Mouse (Mus musculus) lung, embryonic 14.5 days (tissue): Measurements from ENCODE around the gene Wnt4. TPM values are rescaled to one million over a fixed set of nuclear protein-coding genes. Genes with fewer than 3 reads are reported as not detected.
A peak's percentile ranks its signal among the peaks of the same experiment; 100 is the strongest.

Source experiments
- ATAC-seq: fragments of 200-750 bp; cut with Nextera tagmentation; 2 replicates; pipeline ENCODE4 v1.8.0; 2017; ENCODE audit warnings: mild to moderate bottlenecking, moderate TSS enrichment, moderate library complexity; ENCODE audit not compliant: insufficient read depth
- DNase-seq: peaks from one replicate; pipeline ENCODE4 v3.0.0-alpha.2; 2015
- H3K27ac ChIP-seq: fragments of 300-500 bp; sonication (generic); 2 replicates; pipeline ENCODE4 v1.5.1; 2014; ENCODE audit warnings: low read depth, mild to moderate bottlenecking, moderate library complexity
- H3K27me3 ChIP-seq: fragments of 300-500 bp; sonication (generic); 2 replicates; pipeline ENCODE4 v1.6.1; 2014; ENCODE audit warnings: low read length, control low read depth; ENCODE audit not compliant: insufficient read depth
- H3K36me3 ChIP-seq: fragments of 300-500 bp; sonication (generic); 2 replicates; pipeline ENCODE4 v1.6.1; 2014; ENCODE audit warnings: control low read depth; ENCODE audit not compliant: insufficient read depth
- H3K4me1 ChIP-seq: fragments of 300-500 bp; sonication (generic); 2 replicates; pipeline ENCODE4 v1.6.1; 2014; ENCODE audit warnings: antibody characterized with exemption, control low read depth; ENCODE audit not compliant: insufficient read depth
- H3K4me2 ChIP-seq: fragments of 300-500 bp; sonication (generic); 2 replicates; pipeline ENCODE4 v1.6.1; 2014; ENCODE audit warnings: mild to moderate bottlenecking
- H3K4me3 ChIP-seq: fragments of 300-500 bp; sonication (generic); 2 replicates; pipeline ENCODE4 v1.5.1; 2014; ENCODE audit warnings: low read depth, low read length
- H3K9ac ChIP-seq: fragments of 300-500 bp; sonication (generic); 2 replicates; pipeline ENCODE4 v1.6.1; 2014
- H3K9me3 ChIP-seq: fragments of 300-500 bp; sonication (generic); 2 replicates; pipeline ENCODE4 v1.6.1; 2016; ENCODE audit warnings: low read depth, low read length, control low read depth
- CTCF ChIP-seq: IDR thresholded peaks from 2 replicates; pipeline ENCODE4 v1.5.1; 2016; ENCODE audit warnings: antibody characterized with exemption, low read depth
- WGBS: fragments of 180-500 bp; shearing (Covaris S2); extraction: QIAGEN DNeasy Blood & Tissue Kit; methylation state at CpG from one replicate; pipeline ENCODE4 v1.1.7; 2014; 5-methylcytosine and 5-hydroxymethylcytosine counted together
- polyA plus RNA-seq: library from polyadenylated mRNA; unstranded; fragments of >200 nt; fragmentation: Nextera tagmentation; extraction: Ambion mirVana; gene quantifications from 2 replicates; pipeline ENCODE4 v1.2.1, GENCODE M21; 2014

Wnt4 gene
- polyA plus RNA-seq, 1 experiment from 2014 or later: 1.3 TPM

DNA sequence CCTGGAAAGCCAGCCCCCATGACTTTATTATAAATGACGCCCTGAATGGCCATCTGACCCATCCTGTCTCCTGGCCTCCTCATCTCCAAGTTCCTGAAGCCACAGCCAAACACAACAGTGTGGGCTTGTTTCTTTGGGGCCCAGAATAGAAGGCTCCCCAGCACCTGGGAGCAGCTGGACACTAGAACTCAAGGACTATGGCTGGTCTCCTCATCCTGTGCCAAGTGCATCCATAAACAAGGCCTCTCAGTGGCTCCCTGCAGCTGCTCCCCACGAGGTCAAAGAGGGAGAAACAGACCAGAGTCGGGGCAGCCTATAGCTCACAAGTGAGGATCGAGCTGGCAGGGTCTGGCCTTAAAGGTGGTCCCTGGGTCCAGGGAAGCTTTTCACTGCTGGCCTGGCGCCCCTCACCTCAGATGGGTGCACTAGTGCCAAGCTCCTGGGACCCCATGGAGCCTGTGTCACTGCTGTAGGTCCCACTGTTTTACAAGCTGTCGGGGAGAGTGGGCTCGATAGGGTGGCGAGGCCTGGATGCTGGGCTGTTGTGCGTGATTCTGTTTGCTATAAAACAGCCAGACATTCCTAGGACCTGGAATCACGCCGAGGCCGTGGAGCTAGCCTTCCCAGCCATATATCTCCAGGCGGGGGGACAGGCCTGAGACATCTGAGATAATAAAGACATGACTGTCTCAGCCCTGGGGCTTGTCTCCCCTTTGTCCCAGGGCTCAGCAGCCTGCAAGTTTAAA is 28.7 kb downstream of the Wnt4 start:
- ATAC-seq (no peak), DNase-seq (no peak)
- Histone ChIP-seq H3K4me2 (no peak overlapping the region), H3K4me1 (0 out of 2 replicates have a peak, but pooled peaks cover 3% of the 10 kb centered on the region), H3K4me3 (no peak overlapping the region), H3K9me3 (no peaks in the 10 kb centered on the region), H3K27ac (no peak overlapping the region), H3K27me3 (no peaks in the 10 kb centered on the region), H3K9ac (no peak overlapping the region), H3K36me3 (peaks cover 6% of the 10 kb centered on the region; the same call in 1 of the 2 replicates)
- no peak for TF ChIP-seq CTCF
- WGBS: 59% methylated on average over 13 of the region's 13 CpGs

GRCm38 (mm10) chr4:137306577-137306888 is 29.2 kb downstream of the Wnt4 start:
- Histone ChIP-seq H3K9ac (no peak overlapping the region), H3K27me3 (no peaks in the 10 kb centered on the region), H3K4me1 (0 out of 2 replicates have a peak, but pooled peaks cover 3% of the 10 kb centered on the region), H3K27ac (no peak overlapping the region), H3K9me3 (no peaks in the 10 kb centered on the region), H3K4me3 (no peak overlapping the region), H3K4me2 (no peak overlapping the region), H3K36me3 (peaks cover 6% of the 10 kb centered on the region; the same call in 1 of the 2 replicates)
- no peak for DNase-seq
- TF ChIP-seq CTCF: no peak
- no peak for ATAC-seq
- WGBS: 54% methylated on average over 8 of the region's 8 CpGs

- no peak overlapping the region for H3K4me2 ChIP-seq
- 0 out of 2 replicates have a peak, but pooled peaks cover 3% of the 10 kb centered on the region for H3K4me1 ChIP-seq
- DNase-seq: no peak
Observed at GRCm38 (mm10) chr4:137306991-137307706, 29.9 kb downstream of the Wnt4 start.

GRCm38 (mm10) chr4:137308377-137308776 is 31.1 kb downstream of the Wnt4 start:
- Histone ChIP-seq H3K9me3 (no peaks in the 10 kb centered on the region), H3K9ac (no peak overlapping the region), H3K27ac (no peak overlapping the region), H3K4me2 (no peak overlapping the region), H3K4me3 (no peak overlapping the region), H3K4me1 (0 out of 2 replicates have a peak, but pooled peaks cover 3% of the 10 kb centered on the region), H3K27me3 (no peaks in the 10 kb centered on the region), H3K36me3 (peaks cover 6% of the 10 kb centered on the region; the same call in 1 of the 2 replicates)
- TF ChIP-seq CTCF: peak; percentile 79
- ATAC-seq (no peak), DNase-seq (peak; percentile 79)
- WGBS: 34% methylated on average over 5 of the region's 5 CpGs

More at GRCm38 (mm10) chr4:137306991-137307706, 29.9 kb downstream of the Wnt4 start:
- Histone ChIP-seq H3K27me3 (no peaks in the 10 kb centered on the region), H3K9ac (no peak overlapping the region), H3K36me3 (peaks cover 6% of the 10 kb centered on the region; the same call in 1 of the 2 replicates), H3K27ac (no peak overlapping the region), H3K9me3 (no peaks in the 10 kb centered on the region), H3K4me3 (no peak overlapping the region)
- no peak for TF ChIP-seq CTCF
- no peak for ATAC-seq
- 47% methylated on average over 19 of the region's 19 CpGs for WGBS

DNA sequence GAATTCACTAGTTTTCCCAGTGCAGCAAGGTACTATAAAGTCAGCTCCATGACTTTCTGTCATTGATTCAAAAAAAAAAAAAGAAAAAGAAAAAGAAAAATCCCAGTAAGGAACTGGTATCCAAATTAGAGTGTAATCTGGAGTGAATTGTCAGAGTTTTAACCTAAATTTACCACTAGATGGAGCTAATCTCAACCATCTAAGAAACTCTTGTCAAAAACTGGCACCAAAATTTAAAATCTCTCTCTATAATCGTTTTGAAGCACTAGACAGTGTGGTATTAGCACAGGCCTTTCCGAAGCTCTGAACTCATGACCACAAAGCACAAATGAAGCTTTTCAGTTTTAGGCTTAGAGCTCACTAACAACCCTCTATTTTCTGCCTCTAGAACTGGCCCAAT is 36.2 kb downstream of the Wnt4 start:
- Histone ChIP-seq H3K27ac (no peak overlapping the region), H3K36me3 (peaks cover 30% of the 10 kb centered on the region), H3K4me1 (no peaks in the 10 kb centered on the region), H3K4me3 (no peak overlapping the region), H3K9me3 (no peaks in the 10 kb centered on the region), H3K27me3 (no peaks in the 10 kb centered on the region), H3K4me2 (no peak overlapping the region), H3K9ac (no peak overlapping the region)
- WGBS: 46% methylated on average over 2 of the region's 2 CpGs
- TF ChIP-seq CTCF: peak; percentile 45
- ATAC-seq (no peak), DNase-seq (peak; percentile 80)

GRCm38 (mm10) chr4:137314561-137314960 is 37.3 kb downstream of the Wnt4 start:
- Histone ChIP-seq H3K4me1 (no peaks in the 10 kb centered on the region), H3K9ac (no peak overlapping the region), H3K4me2 (no peak overlapping the region), H3K36me3 (peaks cover 40% of the 10 kb centered on the region), H3K9me3 (no peaks in the 10 kb centered on the region), H3K27ac (no peak overlapping the region), H3K4me3 (no peak overlapping the region), H3K27me3 (no peaks in the 10 kb centered on the region)
- WGBS: 45% methylated on average over 6 of the region's 6 CpGs
- TF ChIP-seq CTCF: no peak
- ATAC-seq: 0 out of 2 replicates have a peak, but pooled peaks have one; percentile 19
- no peak for DNase-seq

GRCm38 (mm10) chr4:137315061-137315460 is 37.8 kb downstream of the Wnt4 start:
- 84% methylated on average over 2 of the region's 2 CpGs for WGBS
- no peak for TF ChIP-seq CTCF
- Histone ChIP-seq H3K9ac (no peak overlapping the region), H3K4me1 (no peaks in the 10 kb centered on the region), H3K36me3 (peaks cover 45% of the 10 kb centered on the region), H3K27ac (no peak overlapping the region), H3K4me2 (no peak overlapping the region), H3K4me3 (no peak overlapping the region), H3K27me3 (no peaks in the 10 kb centered on the region), H3K9me3 (no peaks in the 10 kb centered on the region)
- DNase-seq (no peak), ATAC-seq (no peak)
